Mouse (Mus musculus): ENCODE measurements around the gene Ptprc. TPM values are rescaled to one million over a fixed set of nuclear protein-coding genes. Genes with fewer than 3 reads are reported as not detected.

Ptprc gene
- polyA plus RNA-seq, 1 experiment, result not detected

DNA sequence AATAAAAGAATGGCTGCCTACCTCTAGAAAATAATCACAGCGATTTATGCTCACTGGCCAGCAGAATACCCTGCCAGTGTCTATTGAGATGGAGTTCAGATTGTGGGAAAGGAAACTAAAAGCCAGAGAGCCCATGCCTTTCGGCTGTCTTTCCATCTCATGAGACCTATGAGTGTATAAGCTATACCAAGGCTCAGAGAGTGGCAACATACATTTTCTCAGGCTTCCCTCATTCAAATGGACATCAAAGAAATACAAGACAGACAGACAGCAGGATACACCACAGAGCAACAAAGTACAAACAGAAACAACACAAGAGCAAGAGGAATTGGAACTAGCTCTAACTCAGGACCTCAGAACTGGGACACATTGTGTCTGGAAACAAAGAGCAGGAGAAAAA is 43.8 kb downstream of the Ptprc start:
- TF ChIP-seq CTCF (IDR thresholded peaks at IDR 0.05; ENCODE audit: control insufficient read depth, insufficient read depth, insufficient read length) (no peak), CEBPB (IDR thresholded peaks at IDR 0.05; ENCODE audit: low read depth) (no peak), MYOG (IDR thresholded peaks at IDR 0.05; ENCODE audit: control insufficient read depth, extremely low read depth, insufficient read length) (no peak), FOSL1 (IDR thresholded peaks at IDR 0.05; ENCODE audit: insufficient read depth, low read length, poor library complexity, severe bottlenecking) (no peak), MYOD1 (IDR thresholded peaks at IDR 0.05; ENCODE audit: control insufficient read depth, insufficient read length, low read depth) (no peak), USF1 (IDR thresholded peaks at IDR 0.05; ENCODE audit: low read depth) (no peak), MAX (IDR thresholded peaks at IDR 0.05) (no peak)
- no peak overlapping the region for H3ac ChIP-seq (ENCODE audit: control insufficient read depth, insufficient read length, low read depth)
- H3K36me3 ChIP-seq (ENCODE audit: control insufficient read depth, insufficient read depth), result no peaks in the 10 kb centered on the region
- H3K79me2 ChIP-seq (ENCODE audit: control insufficient read depth, insufficient read depth), result no peaks in the 10 kb centered on the region
- no peaks in the 10 kb centered on the region for H3K79me3 ChIP-seq (ENCODE audit: low read depth)
- H3K27me3 ChIP-seq (ENCODE audit: control insufficient read depth, insufficient read depth, insufficient read length), result no peaks in the 10 kb centered on the region
- no peak overlapping the region for H3K4me3 ChIP-seq (ENCODE audit: insufficient read depth, poor library complexity, severe bottlenecking)

DNA sequence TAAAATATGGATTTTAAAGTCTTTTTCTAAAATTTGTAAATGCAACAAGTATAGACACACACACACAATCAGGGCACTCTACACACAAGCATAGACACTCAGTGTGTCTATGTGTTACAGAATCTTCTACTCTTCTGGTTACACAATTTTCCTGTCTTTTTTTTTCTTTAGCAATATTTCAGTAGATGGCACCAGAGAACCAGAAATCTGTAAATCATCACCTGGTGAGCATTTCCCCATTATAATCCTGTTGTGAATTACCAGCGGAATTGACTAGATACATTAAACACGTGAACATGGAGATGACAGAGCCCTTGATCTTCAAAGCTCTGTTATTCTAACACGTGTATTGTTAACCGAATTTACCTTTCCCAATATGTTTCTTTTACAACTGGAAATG is 45.4 kb downstream of the Ptprc start:
- H3ac ChIP-seq (ENCODE audit: control insufficient read depth, insufficient read length, low read depth), result no peak overlapping the region
- no peaks in the 10 kb centered on the region for H3K79me2 ChIP-seq (ENCODE audit: control insufficient read depth, insufficient read depth)
- H3K79me3 ChIP-seq (ENCODE audit: low read depth), result no peaks in the 10 kb centered on the region
- no peak overlapping the region for H3K4me3 ChIP-seq (ENCODE audit: insufficient read depth, poor library complexity, severe bottlenecking)
- TF ChIP-seq MYOG (IDR thresholded peaks at IDR 0.05; ENCODE audit: control insufficient read depth, extremely low read depth, insufficient read length) (no peak), MAX (IDR thresholded peaks at IDR 0.05) (no peak), MYOD1 (IDR thresholded peaks at IDR 0.05; ENCODE audit: control insufficient read depth, insufficient read length, low read depth) (no peak), FOSL1 (IDR thresholded peaks at IDR 0.05; ENCODE audit: insufficient read depth, low read length, poor library complexity, severe bottlenecking) (no peak), USF1 (IDR thresholded peaks at IDR 0.05; ENCODE audit: low read depth) (no peak), CEBPB (IDR thresholded peaks at IDR 0.05; ENCODE audit: low read depth) (no peak), CTCF (IDR thresholded peaks at IDR 0.05; ENCODE audit: control insufficient read depth, insufficient read depth, insufficient read length) (no peak)
- no peaks in the 10 kb centered on the region for H3K27me3 ChIP-seq (ENCODE audit: control insufficient read depth, insufficient read depth, insufficient read length)
- no peaks in the 10 kb centered on the region for H3K36me3 ChIP-seq (ENCODE audit: control insufficient read depth, insufficient read depth)

DNA sequence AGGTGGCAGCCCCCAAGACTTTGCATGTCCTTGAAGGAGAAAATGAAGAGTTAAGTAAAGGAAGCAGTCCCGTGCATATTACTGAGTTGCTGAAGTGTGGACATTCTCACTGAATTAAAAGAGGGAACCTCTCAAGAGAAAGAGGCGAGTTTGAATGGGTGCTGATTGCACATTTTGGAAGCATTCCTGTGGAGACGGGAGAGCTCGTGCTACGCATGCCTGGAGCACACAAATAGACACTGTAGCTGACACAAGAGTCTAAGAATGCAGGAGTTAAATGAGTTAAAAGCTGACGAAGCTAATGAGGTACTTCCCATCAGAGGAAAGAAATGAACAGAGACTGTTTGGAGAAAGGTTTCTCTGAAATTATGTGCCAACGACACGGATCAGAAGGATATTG is 48.7 kb downstream of the Ptprc start:
- no peaks in the 10 kb centered on the region for H3K27me3 ChIP-seq (ENCODE audit: control insufficient read depth, insufficient read depth, insufficient read length)
- no peaks in the 10 kb centered on the region for H3K36me3 ChIP-seq (ENCODE audit: control insufficient read depth, insufficient read depth)
- no peaks in the 10 kb centered on the region for H3K79me3 ChIP-seq (ENCODE audit: low read depth)
- H3ac ChIP-seq (ENCODE audit: control insufficient read depth, insufficient read length, low read depth), result no peak overlapping the region
- H3K79me2 ChIP-seq (ENCODE audit: control insufficient read depth, insufficient read depth), result no peaks in the 10 kb centered on the region
- TF ChIP-seq CTCF (IDR thresholded peaks at IDR 0.05; ENCODE audit: control insufficient read depth, insufficient read depth, insufficient read length), result no peak
- no peak overlapping the region for H3K4me3 ChIP-seq (ENCODE audit: insufficient read depth, poor library complexity, severe bottlenecking)

DNA sequence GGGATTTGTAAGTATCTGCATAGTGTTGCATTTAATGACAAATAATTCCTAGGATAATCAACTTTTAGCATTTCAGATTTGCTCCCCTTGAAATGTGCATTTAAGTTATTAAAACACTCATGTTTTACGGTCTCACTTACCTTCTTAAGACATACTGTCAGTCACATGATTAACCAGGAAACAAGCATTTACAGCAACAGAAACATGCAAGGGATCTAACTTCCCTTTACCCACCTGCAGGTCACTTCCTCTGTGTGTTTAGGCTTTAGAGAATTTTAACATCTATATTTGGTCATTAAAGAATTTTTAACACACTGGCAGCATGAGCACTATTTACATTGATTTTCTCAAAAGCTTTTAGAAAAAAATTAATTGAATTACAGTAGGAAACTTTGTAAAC is 50.2 kb downstream of the Ptprc start:
- no peaks in the 10 kb centered on the region for H3K79me2 ChIP-seq (ENCODE audit: control insufficient read depth, insufficient read depth)
- H3K36me3 ChIP-seq (ENCODE audit: control insufficient read depth, insufficient read depth), result no peaks in the 10 kb centered on the region
- no peak for TF ChIP-seq CEBPB (IDR thresholded peaks at IDR 0.05; ENCODE audit: low read depth)
- TF ChIP-seq FOSL1 (IDR thresholded peaks at IDR 0.05; ENCODE audit: insufficient read depth, low read length, poor library complexity, severe bottlenecking), result no peak
- TF ChIP-seq CTCF (IDR thresholded peaks at IDR 0.05; ENCODE audit: control insufficient read depth, insufficient read depth, insufficient read length), result no peak
- TF ChIP-seq MYOD1 (IDR thresholded peaks at IDR 0.05; ENCODE audit: control insufficient read depth, insufficient read length, low read depth), result no peak
- TF ChIP-seq MYOG (IDR thresholded peaks at IDR 0.05; ENCODE audit: control insufficient read depth, extremely low read depth, insufficient read length), result no peak
- no peak for TF ChIP-seq USF1 (IDR thresholded peaks at IDR 0.05; ENCODE audit: low read depth)
- no peak for TF ChIP-seq MAX (IDR thresholded peaks at IDR 0.05)

DNA sequence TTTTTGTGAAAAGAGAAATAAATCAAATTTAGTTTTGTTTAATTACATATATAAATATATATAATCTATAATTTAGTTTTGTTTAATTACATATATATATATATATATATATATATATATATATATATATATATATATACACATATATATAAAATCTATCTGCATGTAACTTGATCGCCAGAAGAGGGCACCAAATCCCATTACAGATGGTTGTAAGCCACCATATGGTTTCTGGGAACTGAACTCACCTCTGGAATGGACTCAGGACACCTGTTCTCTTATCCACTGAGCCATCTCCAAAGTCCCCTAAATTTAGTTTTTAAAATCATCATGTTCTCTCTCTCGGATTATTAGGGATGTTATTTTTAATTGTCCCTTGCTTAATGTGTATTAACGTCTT is 51.6 kb downstream of the Ptprc start:
- Histone ChIP-seq H3ac (ENCODE audit: control insufficient read depth, insufficient read length, low read depth) (no peak overlapping the region), H3K79me3 (ENCODE audit: low read depth) (no peaks in the 10 kb centered on the region), H3K27me3 (ENCODE audit: control insufficient read depth, insufficient read depth, insufficient read length) (no peaks in the 10 kb centered on the region), H3K4me3 (ENCODE audit: insufficient read depth, poor library complexity, severe bottlenecking) (no peak overlapping the region), H3K36me3 (ENCODE audit: control insufficient read depth, insufficient read depth) (no peaks in the 10 kb centered on the region), H3K79me2 (ENCODE audit: control insufficient read depth, insufficient read depth) (no peaks in the 10 kb centered on the region)
- no peak for TF ChIP-seq CTCF (IDR thresholded peaks at IDR 0.05; ENCODE audit: control insufficient read depth, insufficient read depth, insufficient read length)
- no peak for TF ChIP-seq MYOD1 (IDR thresholded peaks at IDR 0.05; ENCODE audit: control insufficient read depth, insufficient read length, low read depth)
- no peak for TF ChIP-seq MYOG (IDR thresholded peaks at IDR 0.05; ENCODE audit: control insufficient read depth, extremely low read depth, insufficient read length)
- no peak for TF ChIP-seq CEBPB (IDR thresholded peaks at IDR 0.05; ENCODE audit: low read depth)
- no peak for TF ChIP-seq FOSL1 (IDR thresholded peaks at IDR 0.05; ENCODE audit: insufficient read depth, low read length, poor library complexity, severe bottlenecking)
- no peak for TF ChIP-seq USF1 (IDR thresholded peaks at IDR 0.05; ENCODE audit: low read depth)
- TF ChIP-seq MAX (IDR thresholded peaks at IDR 0.05), result no peak

More for the DNA sequence above, 50.2 kb downstream of the Ptprc start:
- no peak overlapping the region for H3ac ChIP-seq (ENCODE audit: control insufficient read depth, insufficient read length, low read depth)
- no peaks in the 10 kb centered on the region for H3K27me3 ChIP-seq (ENCODE audit: control insufficient read depth, insufficient read depth, insufficient read length)
- no peak overlapping the region for H3K4me3 ChIP-seq (ENCODE audit: insufficient read depth, poor library complexity, severe bottlenecking)
- no peaks in the 10 kb centered on the region for H3K79me3 ChIP-seq (ENCODE audit: low read depth)

DNA sequence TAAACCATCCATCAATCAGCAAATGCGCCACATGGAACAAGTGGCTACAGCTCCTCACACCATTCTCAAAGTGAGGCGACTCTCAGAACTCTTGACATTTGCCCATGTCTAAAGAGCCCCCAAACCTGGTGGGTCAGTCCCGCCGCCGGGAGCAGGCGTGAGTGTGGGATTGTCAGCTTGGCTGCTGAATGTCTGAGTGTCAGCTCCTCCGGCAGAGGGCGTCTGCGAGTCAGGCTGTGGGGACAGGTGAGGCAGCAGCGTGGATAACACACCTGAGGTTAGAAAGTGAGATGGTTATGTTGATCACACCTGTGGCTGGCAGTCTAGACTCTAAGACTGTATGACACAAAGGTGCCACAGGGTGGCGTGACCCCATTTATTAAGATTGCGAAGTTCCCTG is 55.6 kb downstream of the Ptprc start:
- Histone ChIP-seq H3K4me3 (ENCODE audit: insufficient read depth, poor library complexity, severe bottlenecking) (no peak overlapping the region), H3K79me2 (ENCODE audit: control insufficient read depth, insufficient read depth) (no peaks in the 10 kb centered on the region), H3K79me3 (ENCODE audit: low read depth) (no peaks in the 10 kb centered on the region), H3K27me3 (ENCODE audit: control insufficient read depth, insufficient read depth, insufficient read length) (no peaks in the 10 kb centered on the region), H3K36me3 (ENCODE audit: control insufficient read depth, insufficient read depth) (no peaks in the 10 kb centered on the region), H3ac (ENCODE audit: control insufficient read depth, insufficient read length, low read depth) (no peak overlapping the region)
- TF ChIP-seq CEBPB (IDR thresholded peaks at IDR 0.05; ENCODE audit: low read depth) (no peak), USF1 (IDR thresholded peaks at IDR 0.05; ENCODE audit: low read depth) (no peak), FOSL1 (IDR thresholded peaks at IDR 0.05; ENCODE audit: insufficient read depth, low read length, poor library complexity, severe bottlenecking) (no peak)
